Mouse (Mus musculus) C2C12 (cell line): Measurements from ENCODE around the gene Mex3a. TPM values are rescaled to one million over a fixed set of nuclear protein-coding genes. Genes with fewer than 3 reads are reported as not detected.

Source experiments
- H3K27me3 ChIP-seq: one replicate; pipeline ENCODE4 v1.6.1; 2011; ENCODE audit not compliant: control insufficient read depth, insufficient read depth, insufficient read length
- H3K36me3 ChIP-seq: one replicate; pipeline ENCODE4 v1.6.1; 2011; ENCODE audit not compliant: control insufficient read depth, insufficient read depth
- H3K4me3 ChIP-seq: one replicate; pipeline ENCODE4 v1.5.1; 2011; ENCODE audit warnings: mild to moderate bottlenecking, control low read depth; ENCODE audit not compliant: poor library complexity, insufficient read depth, severe bottlenecking
- H3K79me2 ChIP-seq: one replicate; pipeline ENCODE4 v1.6.1; 2011; ENCODE audit not compliant: control insufficient read depth, insufficient read depth
- H3K79me3 ChIP-seq: one replicate; pipeline ENCODE4 v1.6.1; 2011; ENCODE audit warnings: low read depth, control low read depth
- H3ac ChIP-seq: one replicate; pipeline ENCODE3; 2011; ENCODE audit warnings: low read depth; ENCODE audit not compliant: control insufficient read depth, insufficient read length
- CEBPB ChIP-seq: IDR thresholded peaks from one replicate; pipeline ENCODE4 v1.6.1; 2011; ENCODE audit warnings: low read depth, mild to moderate bottlenecking, control low read depth, moderate library complexity
- CTCF ChIP-seq: IDR thresholded peaks from one replicate; pipeline ENCODE4 v1.5.1; 2011; ENCODE audit not compliant: control insufficient read depth, insufficient read depth, insufficient read length
- FOSL1 ChIP-seq: IDR thresholded peaks from one replicate; pipeline ENCODE4 v1.8.0; 2011; ENCODE audit warnings: mild to moderate bottlenecking, low read length; ENCODE audit not compliant: poor library complexity, insufficient read depth, severe bottlenecking
- MAX ChIP-seq: IDR thresholded peaks from one replicate; pipeline ENCODE4 v1.6.1; 2011; ENCODE audit warnings: mild to moderate bottlenecking, control low read depth
- MYOD1 ChIP-seq: IDR thresholded peaks from one replicate; pipeline ENCODE4 v1.6.1; 2011; ENCODE audit warnings: low read depth; ENCODE audit not compliant: control insufficient read depth, insufficient read length
- MYOG ChIP-seq: IDR thresholded peaks from one replicate; pipeline ENCODE4 v1.6.1; 2011; ENCODE audit not compliant: control insufficient read depth, insufficient read length; ENCODE audit errors: extremely low read depth
- USF1 ChIP-seq: IDR thresholded peaks from one replicate; pipeline ENCODE4 v1.6.1; 2011; ENCODE audit warnings: low read depth, mild to moderate bottlenecking, control low read depth, moderate library complexity
- polyA plus RNA-seq: library from polyadenylated mRNA; unstranded; fragments of >200 nt; fragmentation: generic; extraction: Trizol; gene quantifications from one replicate; pipeline ENCODE4 v1.2.1, GENCODE M21; 2012; ENCODE audit warnings: missing spikeins

The Mex3a gene
- polyA plus RNA-seq, 1 experiment: 14.9 TPM

DNA sequence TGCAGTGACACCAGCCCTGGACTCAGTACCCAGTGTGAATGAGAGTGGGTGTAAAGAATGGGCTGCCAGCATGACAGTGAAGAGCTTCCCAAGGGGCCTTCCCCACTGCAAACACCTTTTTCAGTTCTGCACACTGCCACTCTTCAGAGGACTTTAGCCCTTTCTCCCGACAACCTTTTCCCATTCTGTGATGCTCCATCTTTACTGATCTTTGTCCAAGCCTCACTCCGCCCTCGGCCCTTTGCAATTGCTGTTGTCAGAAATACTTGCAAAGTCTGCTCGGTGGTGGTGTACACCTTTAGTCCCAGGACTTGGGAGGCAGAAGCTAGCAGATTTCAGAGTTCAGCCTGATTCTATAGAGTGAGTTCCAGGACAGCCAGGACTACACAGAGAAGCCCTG is 19.4 kb downstream of the Mex3a start:
- Histone ChIP-seq H3K4me3 (no peak overlapping the region), H3ac (no peak overlapping the region), H3K27me3 (no peaks in the 10 kb centered on the region), H3K36me3 (peaks cover 14% of the 10 kb centered on the region), H3K79me3 (peaks cover 26% of the 10 kb centered on the region), H3K79me2 (peaks cover 54% of the 10 kb centered on the region)
- TF ChIP-seq MYOD1: no peak
- TF ChIP-seq CTCF: no peak
- no peak for TF ChIP-seq USF1
- no peak for TF ChIP-seq MYOG
- no peak for TF ChIP-seq CEBPB
- no peak for TF ChIP-seq MAX
- TF ChIP-seq FOSL1: no peak

DNA sequence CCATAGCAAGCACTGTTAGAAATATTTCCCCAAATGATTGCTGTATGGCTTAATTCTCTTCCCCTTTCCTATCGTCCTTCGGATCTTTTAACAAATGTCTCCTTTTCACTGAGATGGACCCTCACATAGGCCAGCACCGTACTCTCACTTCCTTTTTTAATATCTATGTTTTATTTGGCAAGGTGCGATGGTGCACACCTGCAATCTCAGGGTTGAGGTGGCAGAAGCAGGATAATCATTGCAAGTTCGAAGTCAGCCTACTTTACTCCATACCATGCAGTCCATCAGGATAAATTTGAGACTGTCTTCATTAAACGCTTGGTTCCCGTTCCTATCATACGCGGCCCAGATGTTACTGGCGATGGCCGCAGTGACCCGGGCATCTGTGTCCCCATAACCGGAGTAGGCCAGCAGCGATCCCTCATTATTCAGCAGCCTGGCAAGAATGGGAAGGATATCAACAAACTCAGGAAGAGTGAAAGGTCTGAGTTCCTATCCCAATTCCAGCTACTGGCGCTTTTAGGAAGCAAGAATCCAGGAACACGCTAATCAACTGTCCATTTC is 20.0 kb downstream of the Mex3a start:
- Histone ChIP-seq H3K36me3 (peaks cover 20% of the 10 kb centered on the region), H3K79me2 (peaks cover 60% of the 10 kb centered on the region), H3K79me3 (peaks cover 31% of the 10 kb centered on the region), H3K27me3 (no peaks in the 10 kb centered on the region), H3K4me3 (peak overlapping the region; percentile 68), H3ac (peak overlapping the region; percentile 87)
- TF ChIP-seq CTCF: no peak
- TF ChIP-seq CEBPB: no peak

GRCm38 (mm10) chr3:88552676-88553524 is 20.7 kb downstream of the Mex3a start, which contains the start of gene Lamtor2:
Lamtor2 (minus strand) TSS chr3:88553074.
- Histone ChIP-seq H3K4me3 (peak within 1 kb of the TSS; percentile 76), H3K36me3 (peaks cover 23% of the 10 kb centered on the region), H3K79me2 (peaks cover 62% of the 10 kb centered on the region), H3ac (peak within 1 kb of the TSS; percentile 88), H3K79me3 (peaks cover 31% of the 10 kb centered on the region), H3K27me3 (no peaks in the 10 kb centered on the region)
- TF ChIP-seq FOSL1 (no peak), MAX (peak; percentile 92), CTCF (no peak), MYOG (no peak), CEBPB (no peak), USF1 (no peak), MYOD1 (no peak)

- Histone ChIP-seq H3K79me3 (peaks cover 34% of the 10 kb centered on the region), H3ac (peak within 1 kb of the TSS; percentile 88), H3K27me3 (no peaks in the 10 kb centered on the region), H3K4me3 (peak within 1 kb of the TSS; percentile 76), H3K79me2 (peaks cover 62% of the 10 kb centered on the region), H3K36me3 (peaks cover 29% of the 10 kb centered on the region)
- peak; percentile 96 for TF ChIP-seq CTCF
- TF ChIP-seq MYOD1: no peak
These were observed 21.3 kb downstream of the Mex3a start, which contains the start of gene Ubqln4 for GRCm38 (mm10) chr3:88553525-88553879. Ubqln4 (plus strand) TSS chr3:88553758.

GRCm38 (mm10) chr3:88553880-88554586 is 21.8 kb downstream of the Mex3a start:
- Histone ChIP-seq H3K79me3 (peaks cover 34% of the 10 kb centered on the region), H3K4me3 (peak overlapping the region; percentile 76), H3K36me3 (peaks cover 33% of the 10 kb centered on the region), H3ac (peak overlapping the region; percentile 88), H3K79me2 (peaks cover 67% of the 10 kb centered on the region), H3K27me3 (no peaks in the 10 kb centered on the region)
- TF ChIP-seq USF1 (no peak), MAX (no peak), CTCF (peak; percentile 4), FOSL1 (no peak), MYOD1 (no peak), MYOG (no peak), CEBPB (no peak)
